Mouse (Mus musculus): ENCODE measurements around the gene Fbxl3. TPM values are rescaled to one million over a fixed set of nuclear protein-coding genes. Genes with fewer than 3 reads are reported as not detected.

Fbxl3 gene
- polyA plus RNA-seq, 1 experiment from 2014 or later = 24.0 TPM

GRCm38 (mm10) chr14:103093236-103093635 is 6.1 kb downstream of the Fbxl3 start:
- H3K4me1 ChIP-seq (ENCODE audit: control insufficient read depth, insufficient read depth, low read length) = no peaks in the 10 kb centered on the region
- no peak overlapping the region for H3K9ac ChIP-seq (ENCODE audit: low read length)
- WGBS = 86% methylated on average over 3 of the region's 3 CpGs
- ATAC-seq (ENCODE audit: insufficient number of reproducible peaks, low FRiP score, low TSS enrichment, low read depth) = no peak
- H3K4me3 ChIP-seq (ENCODE audit: low read depth, low read length) = no peak overlapping the region
- H3K27ac ChIP-seq (replicated peaks; ENCODE audit: low read depth, low read length) = no peak overlapping the region
- H3K27me3 ChIP-seq (ENCODE audit: control insufficient read depth, insufficient read depth, low read length) = no peaks in the 10 kb centered on the region
- no peaks in the 10 kb centered on the region for H3K9me3 ChIP-seq (ENCODE audit: control insufficient read depth, low read length)
- H3K4me2 ChIP-seq (ENCODE audit: low read depth, severe bottlenecking) = no peak overlapping the region
- DNase-seq (ENCODE audit: low spot score) = no peak
- H3K36me3 ChIP-seq (ENCODE audit: control insufficient read depth, insufficient read depth, low read length) = peaks cover 2% of the 10 kb centered on the region; the same call in 1 of the 2 replicates

- no peak overlapping the region for H3K4me2 ChIP-seq (ENCODE audit: low read depth, severe bottlenecking)
- DNase-seq (ENCODE audit: low spot score) = peak; percentile 47
- ATAC-seq (ENCODE audit: insufficient number of reproducible peaks, low FRiP score, low TSS enrichment, low read depth) = no peak
Measured at GRCm38 (mm10) chr14:103088624-103089023, 10.7 kb downstream of the Fbxl3 start.

GRCm38 (mm10) chr14:103087846-103088245 is 11.5 kb downstream of the Fbxl3 start:
- ATAC-seq (ENCODE audit: insufficient number of reproducible peaks, low FRiP score, low TSS enrichment, low read depth) = no peak
- no peak for DNase-seq (ENCODE audit: low spot score)
- 90% methylated on average over 5 of the region's 5 CpGs for WGBS
- Histone ChIP-seq H3K9me3 (ENCODE audit: control insufficient read depth, low read length) (no peaks in the 10 kb centered on the region), H3K9ac (ENCODE audit: low read length) (no peak overlapping the region), H3K27ac (replicated peaks; ENCODE audit: low read depth, low read length) (no peak overlapping the region), H3K4me3 (ENCODE audit: low read depth, low read length) (no peak overlapping the region), H3K4me1 (ENCODE audit: control insufficient read depth, insufficient read depth, low read length) (no peaks in the 10 kb centered on the region), H3K27me3 (ENCODE audit: control insufficient read depth, insufficient read depth, low read length) (no peaks in the 10 kb centered on the region), H3K4me2 (ENCODE audit: low read depth, severe bottlenecking) (no peak overlapping the region), H3K36me3 (ENCODE audit: control insufficient read depth, insufficient read depth, low read length) (peaks cover 16% of the 10 kb centered on the region; the same call in 1 of the 2 replicates)

More at GRCm38 (mm10) chr14:103088624-103089023, 10.7 kb downstream of the Fbxl3 start:
- no peaks in the 10 kb centered on the region for H3K27me3 ChIP-seq (ENCODE audit: control insufficient read depth, insufficient read depth, low read length)
- no peak overlapping the region for H3K4me3 ChIP-seq (ENCODE audit: low read depth, low read length)
- 68% methylated on average over 6 of the region's 6 CpGs for WGBS
- no peak overlapping the region for H3K27ac ChIP-seq (replicated peaks; ENCODE audit: low read depth, low read length)
- no peaks in the 10 kb centered on the region for H3K4me1 ChIP-seq (ENCODE audit: control insufficient read depth, insufficient read depth, low read length)
- no peak overlapping the region for H3K9ac ChIP-seq (ENCODE audit: low read length)
- peaks cover 12% of the 10 kb centered on the region; the same call in 1 of the 2 replicates for H3K36me3 ChIP-seq (ENCODE audit: control insufficient read depth, insufficient read depth, low read length)
- H3K9me3 ChIP-seq (ENCODE audit: control insufficient read depth, low read length) = no peaks in the 10 kb centered on the region

- no peak for DNase-seq (ENCODE audit: low spot score)
- Histone ChIP-seq H3K27me3 (ENCODE audit: control insufficient read depth, insufficient read depth, low read length) (no peaks in the 10 kb centered on the region), H3K9me3 (ENCODE audit: control insufficient read depth, low read length) (no peaks in the 10 kb centered on the region), H3K4me1 (ENCODE audit: control insufficient read depth, insufficient read depth, low read length) (no peaks in the 10 kb centered on the region), H3K27ac (replicated peaks; ENCODE audit: low read depth, low read length) (no peak overlapping the region), H3K4me3 (ENCODE audit: low read depth, low read length) (no peak overlapping the region), H3K9ac (ENCODE audit: low read length) (no peak overlapping the region), H3K36me3 (ENCODE audit: control insufficient read depth, insufficient read depth, low read length) (peaks cover 18% of the 10 kb centered on the region; the same call in 1 of the 2 replicates), H3K4me2 (ENCODE audit: low read depth, severe bottlenecking) (no peak overlapping the region)
- WGBS = 92% methylated on average over 4 of the region's 4 CpGs
- no peak for ATAC-seq (ENCODE audit: insufficient number of reproducible peaks, low FRiP score, low TSS enrichment, low read depth)
Measured at GRCm38 (mm10) chr14:103086671-103087324, 12.6 kb downstream of the Fbxl3 start.

- no peaks in the 10 kb centered on the region for H3K9me3 ChIP-seq (ENCODE audit: control insufficient read depth, low read length)
- H3K36me3 ChIP-seq (ENCODE audit: control insufficient read depth, insufficient read depth, low read length) = peaks cover 16% of the 10 kb centered on the region; the same call in 1 of the 2 replicates
- ATAC-seq (ENCODE audit: insufficient number of reproducible peaks, low FRiP score, low TSS enrichment, low read depth) (no peak), DNase-seq (ENCODE audit: low spot score) (no peak)
- H3K9ac ChIP-seq (ENCODE audit: low read length) = no peak overlapping the region
- WGBS = 92% methylated on average over 1 of the region's 1 CpGs
- no peak overlapping the region for H3K27ac ChIP-seq (replicated peaks; ENCODE audit: low read depth, low read length)
- H3K4me3 ChIP-seq (ENCODE audit: low read depth, low read length) = no peak overlapping the region
- H3K4me2 ChIP-seq (ENCODE audit: low read depth, severe bottlenecking) = no peak overlapping the region
- H3K4me1 ChIP-seq (ENCODE audit: control insufficient read depth, insufficient read depth, low read length) = no peaks in the 10 kb centered on the region
- no peaks in the 10 kb centered on the region for H3K27me3 ChIP-seq (ENCODE audit: control insufficient read depth, insufficient read depth, low read length)
Measured at GRCm38 (mm10) chr14:103085840-103086533, 13.4 kb downstream of the Fbxl3 start.

GRCm38 (mm10) chr14:103079209-103079977 is 20.0 kb downstream of the Fbxl3 start:
- Histone ChIP-seq H3K27me3 (ENCODE audit: control insufficient read depth, insufficient read depth, low read length) (no peaks in the 10 kb centered on the region), H3K27ac (replicated peaks; ENCODE audit: low read depth, low read length) (no peak overlapping the region), H3K4me2 (ENCODE audit: low read depth, severe bottlenecking) (no peak overlapping the region), H3K36me3 (ENCODE audit: control insufficient read depth, insufficient read depth, low read length) (peaks cover 6% of the 10 kb centered on the region; the same call in 1 of the 2 replicates), H3K4me3 (ENCODE audit: low read depth, low read length) (no peak overlapping the region), H3K9me3 (ENCODE audit: control insufficient read depth, low read length) (no peaks in the 10 kb centered on the region), H3K9ac (ENCODE audit: low read length) (no peak overlapping the region), H3K4me1 (ENCODE audit: control insufficient read depth, insufficient read depth, low read length) (no peaks in the 10 kb centered on the region)
- 90% methylated on average over 9 of the region's 9 CpGs for WGBS
- DNase-seq (ENCODE audit: low spot score) (no peak), ATAC-seq (ENCODE audit: insufficient number of reproducible peaks, low FRiP score, low TSS enrichment, low read depth) (no peak)

- H3K27ac ChIP-seq (replicated peaks; ENCODE audit: low read depth, low read length) = no peak overlapping the region
- 92% methylated on average over 16 of the region's 16 CpGs for whole genome bisulfite sequencing
- no peak overlapping the region for H3K4me2 ChIP-seq (ENCODE audit: low read depth, severe bottlenecking)
- DNase-seq (ENCODE audit: low spot score) = no peak
- H3K4me3 ChIP-seq (ENCODE audit: low read depth, low read length) = no peak overlapping the region
- no peaks in the 10 kb centered on the region for H3K4me1 ChIP-seq (ENCODE audit: control insufficient read depth, insufficient read depth, low read length)
- peaks cover 10% of the 10 kb centered on the region; the same call in 1 of the 2 replicates for H3K36me3 ChIP-seq (ENCODE audit: control insufficient read depth, insufficient read depth, low read length)
- no peak for ATAC-seq (ENCODE audit: insufficient number of reproducible peaks, low FRiP score, low TSS enrichment, low read depth)
- H3K9ac ChIP-seq (ENCODE audit: low read length) = no peak overlapping the region
- H3K9me3 ChIP-seq (ENCODE audit: control insufficient read depth, low read length) = no peaks in the 10 kb centered on the region
- H3K27me3 ChIP-seq (ENCODE audit: control insufficient read depth, insufficient read depth, low read length) = no peaks in the 10 kb centered on the region
Measured at GRCm38 (mm10) chr14:103078006-103078912, 21.1 kb downstream of the Fbxl3 start.

All from limb, embryonic 11.5 days (tissue).